Mouse (Mus musculus) ovary, postnatal 14 days (tissue): Measurements from ENCODE around the gene Eif3a.

Experiments
- DNase-seq: peaks from one replicate; pipeline ENCODE4 v3.0.0; 2022; ENCODE audit warnings: low spot score

The Eif3a gene

GRCm38 (mm10) chr19:60790551-60791161 is at the start of gene Eif3a:
TSS of gene Eif3a (minus strand) at chr19:60790658.
- peak; percentile 91 for DNase-seq

GRCm38 (mm10) chr19:60837747-60838146 is 47.3 kb upstream of the Eif3a start:
- DNase-seq: peak; percentile 52

GRCm38 (mm10) chr19:60818677-60819076 is 28.2 kb upstream of the Eif3a start:
- DNase-seq: no peak

GRCm38 (mm10) chr19:60813133-60813532 is 22.7 kb upstream of the Eif3a start:
- DNase-seq: no peak

- no peak for DNase-seq
Observed at GRCm38 (mm10) chr19:60812036-60812389, 21.6 kb upstream of the Eif3a start.

GRCm38 (mm10) chr19:60811098-60812035 is 20.9 kb upstream of the Eif3a start, which contains the start of gene Fam45a:
TSS of gene Fam45a (plus strand) at chr19:60811585.
- DNase-seq: peak; percentile 83

GRCm38 (mm10) chr19:60809927-60810326 is 19.5 kb upstream of the Eif3a start:
- no peak for DNase-seq

GRCm38 (mm10) chr19:60804903-60805302 is 14.4 kb upstream of the Eif3a start:
- DNase-seq: no peak

- DNase-seq: no peak
Observed at GRCm38 (mm10) chr19:60799867-60800569, 9.6 kb upstream of the Eif3a start.

GRCm38 (mm10) chr19:60797415-60797814 is 7.0 kb upstream of the Eif3a start:
- DNase-seq: no peak

- DNase-seq: no peak
Observed at GRCm38 (mm10) chr19:60795244-60795643, 4.8 kb upstream of the Eif3a start.

GRCm38 (mm10) chr19:60793170-60793707 is 2.8 kb upstream of the Eif3a start:
- no peak for DNase-seq

GRCm38 (mm10) chr19:60791164-60791563 is 706 bp upstream of the Eif3a start:
- no peak for DNase-seq

GRCm38 (mm10) chr19:60789919-60790506 is 445 bp downstream of the Eif3a start:
- peak; percentile 48 for DNase-seq

GRCm38 (mm10) chr19:60789452-60789851 is 1.0 kb downstream of the Eif3a start:
- no peak for DNase-seq

GRCm38 (mm10) chr19:60788214-60788960 is 2.1 kb downstream of the Eif3a start:
- DNase-seq: no peak

- no peak for DNase-seq
Observed at GRCm38 (mm10) chr19:60787465-60788150, 2.9 kb downstream of the Eif3a start.

GRCm38 (mm10) chr19:60784712-60785111 is 5.7 kb downstream of the Eif3a start:
- DNase-seq: no peak

- DNase-seq: no peak
Observed at GRCm38 (mm10) chr19:60782034-60782433, 8.4 kb downstream of the Eif3a start.

GRCm38 (mm10) chr19:60773366-60773765 is 17.1 kb downstream of the Eif3a start:
- DNase-seq: no peak
